ENCODE assay signal across 8 mouse cellular contexts in genomic region chr19:10959085-10959977, GRCm38 (mm10). TPM values are rescaled to one million over a fixed set of nuclear protein-coding genes. Genes with fewer than 3 reads are reported as not detected.
A peak's percentile ranks its signal among the peaks of the same experiment; 100 is the strongest.
DNase-seq lines count a peak whose midpoint lies in the region; ATAC-seq and TF ChIP-seq lines count a peak whose summit lies in the region.

No protein-coding gene starts in this region.

- peak; percentile 49 to 68 for DNase-seq in left cerebral cortex, postnatal 25 days (ENCODE audit: low spot score in 2 of 2)
- no peak for DNase-seq in left cerebral cortex, postnatal 36 days (ENCODE audit: low spot score in 2 of 2)
- DNase-seq in MN1 (ENCODE audit: low spot score) = peak; percentile 71
- DNase-seq in embryo, embryonic 10.5 days (ENCODE audit: low spot score) = peak; percentile 89
- DNase-seq in heart, postnatal 0 days (ENCODE audit: low spot score) = peak; percentile 74
- peak; percentile 55 to 73 for DNase-seq in kidney, postnatal 36 days
- DNase-seq in urinary bladder, postnatal 36 days (ENCODE audit: low spot score in 2 of 2) = peak; percentile 44 to 56

- H3K9ac ChIP-seq in heart, postnatal 0 days (replicated peaks; ENCODE audit: low read depth, low read length) = no peak overlapping the region
- H3K9ac ChIP-seq in midbrain, embryonic 12.5 days (replicated peaks) = 0 out of 2 replicates have a peak overlapping the region, but pooled peaks have one; percentile 20

- TF ChIP-seq CTCF in heart, postnatal 0 days (IDR thresholded peaks at IDR 0.05; ENCODE audit: low read depth) = peak; percentile 86

- no peak overlapping the region for H3K27ac ChIP-seq in heart, postnatal 0 days (ENCODE audit: low read depth)
- H3K27ac ChIP-seq in midbrain, embryonic 12.5 days (replicated peaks) = no peak overlapping the region

- H3K4me2 ChIP-seq in heart, postnatal 0 days (ENCODE audit: low read depth, low read length) = no peak overlapping the region
- peak overlapping the region; percentile 29 for H3K4me2 ChIP-seq in midbrain, embryonic 12.5 days (replicated peaks)

- H3K4me3 ChIP-seq in heart, postnatal 0 days (ENCODE audit: low read depth, low read length) = no peak overlapping the region
- H3K4me3 ChIP-seq in midbrain, embryonic 12.5 days = no peak overlapping the region

- ATAC-seq in heart, postnatal 0 days (ENCODE audit: insufficient read depth, low read depth) = peak; percentile 68
- peak; percentile 77 for ATAC-seq in midbrain, embryonic 12.5 days (ENCODE audit: low FRiP score, low read depth)

- WGBS in heart, postnatal 0 days = 29% methylated on average over 11 of the region's 11 CpGs
- 36% methylated on average over 11 of the region's 11 CpGs for WGBS in midbrain, embryonic 12.5 days

- intact Hi-C loops in left cerebral cortex, postnatal 25 days (cut with DNase I) = loop anchor here (2.0 kb wide), 2 partner anchors 53 to 295 kb away; no protein-coding TSS in a partner anchor
- intact Hi-C loops in left cerebral cortex, postnatal 36 days (cut with DNase I) = loop anchor here (2.0 to 5.0 kb wide), 2 partner anchors 51 to 282 kb away; partner anchors contain the start of gene Pga5

- no peaks in the 10 kb centered on the region for H3K9me3 ChIP-seq in heart, postnatal 0 days (replicated peaks; ENCODE audit: control insufficient read depth, low read length)
- no peaks in the 10 kb centered on the region for H3K9me3 ChIP-seq in midbrain, embryonic 12.5 days

- H3K27me3 ChIP-seq in heart, postnatal 0 days (ENCODE audit: control insufficient read depth, insufficient read depth, low read length) = no peaks in the 10 kb centered on the region
- H3K27me3 ChIP-seq in midbrain, embryonic 12.5 days = peaks cover 7% of the 10 kb centered on the region; the same call in 1 of the 2 replicates

- no peaks in the 10 kb centered on the region for H3K4me1 ChIP-seq in heart, postnatal 0 days (ENCODE audit: control insufficient read depth, insufficient read depth)
- peaks cover 5% of the 10 kb centered on the region; the same call in 1 of the 2 replicates for H3K4me1 ChIP-seq in midbrain, embryonic 12.5 days

- no peak for TF ChIP-seq EP300 in heart, postnatal 0 days (IDR thresholded peaks at IDR 0.05; ENCODE audit: low read depth)

- no peaks in the 10 kb centered on the region for H3K36me3 ChIP-seq in heart, postnatal 0 days (replicated peaks; ENCODE audit: control insufficient read depth, insufficient read depth, low read length)
- H3K36me3 ChIP-seq in midbrain, embryonic 12.5 days = no peaks in the 10 kb centered on the region

RNA-seq across cellular contexts. Expression of gene Ccdc86, which starts 10.3 kb away (rescaled TPM):
- total RNA-seq in left cerebral cortex, postnatal 25 days (2021) = 1 to 10 TPM; 7.0 to 8.7 TPM
- 1 to 10 TPM; 8.2 to 9.1 TPM for total RNA-seq in left cerebral cortex, postnatal 36 days (2021)
- total RNA-seq in heart, postnatal 0 days (2014; rRNA removed; ENCODE audit: low replicate concordance) = 8.7 and 12.1 TPM in 2 replicates
- polyA plus RNA-seq in heart, postnatal 0 days (2015; fragmentation: Nextera tagmentation; extraction: Ambion mirVana) = 9.8 and 12.4 TPM in 2 replicates
- 21.6 and 23.7 TPM in 2 replicates for polyA plus RNA-seq in midbrain, embryonic 12.5 days (2016; fragmentation: Nextera tagmentation; extraction: Ambion mirVana)

RNA-seq across cellular contexts. Expression of gene Ms4a10, which starts 15.1 kb away (rescaled TPM):
- not detected for total RNA-seq in left cerebral cortex, postnatal 25 days (2021)
- not detected for total RNA-seq in left cerebral cortex, postnatal 36 days (2021)
- not detected in 2 replicates for total RNA-seq in heart, postnatal 0 days (2014; rRNA removed; ENCODE audit: low replicate concordance)
- polyA plus RNA-seq in heart, postnatal 0 days (2015; fragmentation: Nextera tagmentation; extraction: Ambion mirVana) = 0.11 and 0.22 TPM in 2 replicates
- polyA plus RNA-seq in midbrain, embryonic 12.5 days (2016; fragmentation: Nextera tagmentation; extraction: Ambion mirVana) = not detected in 2 replicates

RNA-seq across cellular contexts. Expression of gene Ptgdr2, which starts 22.4 kb away (rescaled TPM):
- under 1 TPM; 0.23 to 0.34 TPM for total RNA-seq in left cerebral cortex, postnatal 25 days (2021)
- under 1 TPM in 1 of 2 experiments, not detected in 1; 0.20 TPM for total RNA-seq in left cerebral cortex, postnatal 36 days (2021)
- 0.11 and 0.39 TPM in 2 replicates for total RNA-seq in heart, postnatal 0 days (2014; rRNA removed; ENCODE audit: low replicate concordance)
- polyA plus RNA-seq in heart, postnatal 0 days (2015; fragmentation: Nextera tagmentation; extraction: Ambion mirVana) = 0.04 and 0.07 TPM in 2 replicates
- 0.09 and 0.12 TPM in 2 replicates for polyA plus RNA-seq in midbrain, embryonic 12.5 days (2016; fragmentation: Nextera tagmentation; extraction: Ambion mirVana)

RNA-seq across cellular contexts. Expression of gene Ms4a15, which starts 33.7 kb away (rescaled TPM):
- not detected for total RNA-seq in left cerebral cortex, postnatal 25 days (2021)
- total RNA-seq in left cerebral cortex, postnatal 36 days (2021) = under 1 TPM in 1 of 2 experiments, not detected in 1; 0.39 TPM
- not detected in 2 replicates for total RNA-seq in heart, postnatal 0 days (2014; rRNA removed; ENCODE audit: low replicate concordance)
- polyA plus RNA-seq in heart, postnatal 0 days (2015; fragmentation: Nextera tagmentation; extraction: Ambion mirVana) = not detected in 2 replicates
- not detected in 2 replicates for polyA plus RNA-seq in midbrain, embryonic 12.5 days (2016; fragmentation: Nextera tagmentation; extraction: Ambion mirVana)

RNA-seq across cellular contexts. Expression of gene Zp1, which starts 38.9 kb away (rescaled TPM):
- total RNA-seq in left cerebral cortex, postnatal 25 days (2021) = not detected
- total RNA-seq in left cerebral cortex, postnatal 36 days (2021) = not detected
- not detected in 2 replicates for total RNA-seq in heart, postnatal 0 days (2014; rRNA removed; ENCODE audit: low replicate concordance)
- 0.19 TPM in 1 of 2 replicates, not detected in the other for polyA plus RNA-seq in heart, postnatal 0 days (2015; fragmentation: Nextera tagmentation; extraction: Ambion mirVana)
- polyA plus RNA-seq in midbrain, embryonic 12.5 days (2016; fragmentation: Nextera tagmentation; extraction: Ambion mirVana) = 0.38 TPM in 1 of 2 replicates, not detected in the other

Comparison
In these comparisons a context has a peak if more than half of its experiments do, and no peak if none do; other contexts are left out.
1. DNase-seq: peak in left cerebral cortex, postnatal 25 days (2 of 2), MN1 (single experiment), embryo, embryonic 10.5 days (single experiment), heart, postnatal 0 days (single experiment), kidney, postnatal 36 days (2 of 2) and urinary bladder, postnatal 36 days (2 of 2); none in left cerebral cortex, postnatal 36 days (0 of 2).